Comparison of ENCODE assay signal across 35 mouse cellular contexts in the genomic region with DNA sequence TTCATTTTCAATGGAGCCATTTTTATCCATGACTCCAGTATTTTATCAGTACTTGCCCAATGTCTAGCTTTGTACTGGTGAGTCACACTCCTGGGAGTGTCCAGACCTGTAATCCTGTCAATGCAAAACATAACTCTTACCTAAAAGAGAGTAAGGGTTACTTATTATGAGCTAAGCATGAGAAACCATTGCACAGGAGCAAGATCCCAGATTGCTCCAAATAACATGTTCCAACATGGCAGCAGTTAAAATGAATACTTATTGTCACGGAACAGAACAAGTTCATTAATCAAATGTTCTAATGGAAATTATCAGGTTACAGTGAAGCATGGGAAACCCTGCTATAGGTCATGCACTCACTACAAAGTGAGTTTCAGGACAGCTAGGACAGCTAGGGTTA. TPM values are rescaled to one million over a fixed set of nuclear protein-coding genes. Genes with fewer than 3 reads are reported as not detected.
"Had no signal": no experiment of that assay in that cellular context is flagged by ENCODE, and none has a peak within 500 bp of the region (broad histone marks: within the 10 kb centered on the region; RNA-seq: fewer than 3 reads in every experiment).

No protein-coding gene starts in this region.

- DNase-seq: heart, postnatal 10 days; heart, postnatal 14 days; heart, postnatal 36 days; heart, postnatal 4 days; kidney, adult 11 months; kidney, adult 18-20 months; kidney, adult 2 months; kidney, adult 8-10 months; kidney, adult 9 months; kidney, postnatal 10 days; kidney, postnatal 14 days; kidney, postnatal 25 days; kidney, postnatal 36 days; kidney, postnatal 4 days; layer of hippocampus, adult 9-11 months; layer of hippocampus, postnatal 36 days had no signal

RNA-seq across cellular contexts. Expression of gene Gm10306, which starts 4.0 kb away (rescaled TPM):
- polyA plus RNA-seq: heart, embryonic 10.5 days; heart, embryonic 11.5 days; heart, embryonic 13.5 days; heart, embryonic 14.5 days; heart, embryonic 15.5 days; hindbrain, embryonic 10.5 days; hindbrain, embryonic 11.5 days; hindbrain, embryonic 12.5 days; hindbrain, embryonic 14.5 days; hindbrain, embryonic 15.5 days; hindbrain, embryonic 16.5 days; hindbrain, postnatal 0 days; inflammation-experienced regulatory T-cells, adult 6 months; intestine, embryonic 14.5 days; intestine, postnatal 0 days; kidney, adult 2 months; kidney, embryonic 14.5 days; kidney, embryonic 15.5 days; kidney, embryonic 16.5 days; large intestine, adult 2 months had no signal
